Mouse (Mus musculus) kidney, embryonic 16.5 days (tissue): Measurements from ENCODE around the gene Chordc1. TPM values are rescaled to one million over a fixed set of nuclear protein-coding genes. Genes with fewer than 3 reads are reported as not detected.

Source experiments
- polyA plus RNA-seq: library from polyadenylated mRNA; unstranded; fragments of >200 nt; fragmentation: Nextera tagmentation; extraction: Ambion mirVana; gene quantifications from 2 replicates; pipeline ENCODE4 v1.2.1, GENCODE M21; 2015

The Chordc1 gene
- polyA plus RNA-seq, 1 experiment from 2014 or later = 131 TPM

Other genes with a start within 250 kb of the Chordc1 start
- gene Naalad2, start 110.9 kb downstream of the Chordc1 start, polyA plus RNA-seq = 8.3 and 8.8 TPM in 2 replicates
- not detected in 2 replicates for gene Ubtfl1, start 112.3 kb downstream of the Chordc1 start, polyA plus RNA-seq
- not detected in 2 replicates for gene Mbd3l2, start 138.5 kb downstream of the Chordc1 start, polyA plus RNA-seq
- gene Zfp558, start 186.1 kb downstream of the Chordc1 start, polyA plus RNA-seq = 6.2 and 6.7 TPM in 2 replicates
- not detected in 2 replicates for gene Mbd3l1, start 186.2 kb downstream of the Chordc1 start, polyA plus RNA-seq